Mouse (Mus musculus) limb, embryonic 15.5 days (tissue): ENCODE results near the gene Cdc34. TPM values are rescaled to one million over a fixed set of nuclear protein-coding genes. Genes with fewer than 3 reads are reported as not detected.

Source experiments
- ATAC-seq: fragments of 200-750 bp; cut with Nextera tagmentation; 2 replicates; pipeline ENCODE4 v1.8.0; 2017; ENCODE audit warnings: low read depth, moderate TSS enrichment; ENCODE audit not compliant: insufficient number of reproducible peaks, low FRiP score, low TSS enrichment
- H3K27ac ChIP-seq: fragments of 300-500 bp; sonication (generic); 2 replicates; pipeline ENCODE4 v1.5.1; 2015; ENCODE audit warnings: moderate library complexity, mild to moderate bottlenecking, inconsistent platforms
- H3K27me3 ChIP-seq: fragments of 300-500 bp; sonication (generic); 2 replicates; pipeline ENCODE4 v1.6.1; 2015; ENCODE audit warnings: inconsistent platforms
- H3K36me3 ChIP-seq: fragments of 300-500 bp; sonication (generic); 2 replicates; pipeline ENCODE4 v1.6.1; 2015; ENCODE audit warnings: inconsistent platforms
- H3K4me1 ChIP-seq: fragments of 300-500 bp; sonication (generic); 2 replicates; pipeline ENCODE4 v1.6.1; 2015; ENCODE audit warnings: inconsistent platforms
- H3K4me2 ChIP-seq: fragments of 300-500 bp; sonication (generic); 2 replicates; pipeline ENCODE4 v1.6.1; 2015; ENCODE audit warnings: mild to moderate bottlenecking, inconsistent platforms
- H3K4me3 ChIP-seq: fragments of 300-500 bp; sonication (generic); 2 replicates; pipeline ENCODE4 v1.5.1; 2015; ENCODE audit warnings: mild to moderate bottlenecking, inconsistent platforms
- H3K9ac ChIP-seq: fragments of 300-500 bp; sonication (generic); 2 replicates; pipeline ENCODE4 v1.6.1; 2015; ENCODE audit warnings: inconsistent platforms
- H3K9me3 ChIP-seq: fragments of 300-500 bp; sonication (generic); 2 replicates; pipeline ENCODE4 v1.6.1; 2016; ENCODE audit warnings: inconsistent platforms
- WGBS: fragments of 180-500 bp; shearing (Covaris S2); methylation state at CpG from one replicate; pipeline ENCODE4 v1.1.7; 2015; 5-methylcytosine and 5-hydroxymethylcytosine counted together
- polyA plus RNA-seq: library from polyadenylated mRNA; unstranded; fragments of >200 nt; fragmentation: Nextera tagmentation; extraction: Ambion mirVana; gene quantifications from 2 replicates; pipeline ENCODE4 v1.2.1, GENCODE M21; 2015

Gene Cdc34
- polyA plus RNA-seq, 1 experiment from 2014 or later, result 100 TPM

DNA sequence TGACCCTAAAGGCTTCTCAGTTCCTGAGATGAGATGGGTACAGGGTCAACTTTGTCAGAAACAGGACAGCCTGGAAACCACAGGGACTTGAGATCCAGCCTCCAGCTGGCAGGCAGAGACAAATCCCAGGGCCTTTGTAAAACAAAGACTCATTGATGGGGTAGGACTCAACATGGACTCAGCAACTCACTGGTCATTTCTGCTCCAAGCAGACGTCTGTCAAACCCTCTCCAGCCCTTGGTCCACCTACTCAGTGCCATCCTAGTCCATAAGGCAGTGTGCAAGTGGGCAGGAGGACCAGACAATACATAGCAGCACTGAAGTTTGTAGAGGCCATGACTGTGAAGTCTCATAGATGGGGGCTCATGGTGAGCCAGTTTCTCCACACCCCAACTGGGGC lies 31.2 kb downstream of the Cdc34 start:
- 28% methylated on average over 1 of the region's 1 CpGs for WGBS

DNA sequence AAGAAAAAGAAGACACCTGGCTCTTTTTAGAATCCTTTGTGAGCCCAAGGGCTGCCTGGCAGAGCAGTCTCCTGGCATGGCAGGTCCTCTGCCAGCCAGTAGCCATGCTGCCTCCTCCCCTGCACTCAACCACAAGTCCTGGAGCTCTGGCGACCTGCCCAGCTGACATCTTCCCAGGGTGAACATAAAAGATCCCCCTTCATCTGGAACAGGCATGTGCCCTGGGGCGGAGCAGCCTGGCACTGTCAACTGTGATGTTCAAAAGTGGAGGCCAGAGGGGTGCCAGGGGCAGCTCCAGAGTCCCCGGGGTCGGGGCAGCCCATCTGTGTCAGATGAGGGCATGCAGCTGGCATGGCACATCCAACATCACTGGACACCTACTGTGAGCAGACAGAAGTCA lies 33.0 kb downstream of the Cdc34 start:
- Histone ChIP-seq H3K9me3 (no peaks in the 10 kb centered on the region), H3K36me3 (peaks cover 22% of the 10 kb centered on the region), H3K27ac (no peak overlapping the region), H3K4me2 (no peak overlapping the region), H3K4me1 (peaks cover 18% of the 10 kb centered on the region), H3K27me3 (peaks cover 67% of the 10 kb centered on the region), H3K4me3 (no peak overlapping the region), H3K9ac (no peak overlapping the region)
- WGBS, result 60% methylated on average over 4 of the region's 4 CpGs
- ATAC-seq, result no peak

More for the DNA sequence above, 31.2 kb downstream of the Cdc34 start:
- Histone ChIP-seq H3K4me2 (no peak overlapping the region), H3K4me3 (no peak overlapping the region), H3K9me3 (no peaks in the 10 kb centered on the region), H3K9ac (no peak overlapping the region), H3K27me3 (peaks cover 50% of the 10 kb centered on the region), H3K36me3 (peaks cover 37% of the 10 kb centered on the region), H3K27ac (no peak overlapping the region), H3K4me1 (peaks cover 22% of the 10 kb centered on the region)
- ATAC-seq, result no peak

DNA sequence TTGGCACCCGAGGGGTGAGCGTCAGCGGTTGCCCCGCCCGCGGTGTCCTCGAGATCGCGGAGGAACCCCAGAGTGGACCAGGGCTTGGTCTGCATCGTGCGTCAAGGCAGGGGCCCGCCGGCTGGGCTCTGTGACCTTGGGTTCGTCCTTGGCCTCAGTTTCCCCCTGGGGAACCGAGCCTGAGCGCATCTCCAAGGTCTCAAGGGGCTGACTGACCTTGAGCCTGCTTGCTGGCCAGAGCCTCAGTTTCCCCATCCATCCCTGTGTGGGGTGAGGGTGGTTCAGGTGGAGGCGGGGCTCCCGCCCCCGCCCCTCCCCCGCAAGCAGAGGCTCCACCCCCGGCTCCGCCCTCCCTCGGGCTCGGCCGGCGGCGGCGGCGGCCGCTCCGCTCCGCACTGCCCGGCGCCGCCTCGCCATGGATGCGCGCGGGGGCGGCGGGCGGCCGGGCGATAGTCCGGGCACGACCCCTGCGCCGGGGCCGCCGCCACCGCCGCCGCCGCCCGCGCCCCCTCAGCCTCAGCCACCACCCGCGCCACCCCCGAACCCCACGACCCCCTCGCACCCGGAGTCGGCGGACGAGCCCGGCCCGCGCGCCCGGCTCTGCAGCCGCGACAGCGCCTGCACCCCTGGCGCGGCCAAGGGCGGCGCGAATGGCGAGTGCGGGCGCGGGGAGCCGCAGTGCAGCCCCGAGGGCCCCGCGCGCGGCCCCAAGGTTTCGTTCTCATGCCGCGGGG lies 34.4 kb downstream of the Cdc34 start, which contains the start of gene Hcn2:
Gene Hcn2, plus strand, starts transcription at position 381 of the 734 bp plus-strand sequence.
- WGBS, result 3% methylated on average over 70 of the region's 91 CpGs

DNA sequence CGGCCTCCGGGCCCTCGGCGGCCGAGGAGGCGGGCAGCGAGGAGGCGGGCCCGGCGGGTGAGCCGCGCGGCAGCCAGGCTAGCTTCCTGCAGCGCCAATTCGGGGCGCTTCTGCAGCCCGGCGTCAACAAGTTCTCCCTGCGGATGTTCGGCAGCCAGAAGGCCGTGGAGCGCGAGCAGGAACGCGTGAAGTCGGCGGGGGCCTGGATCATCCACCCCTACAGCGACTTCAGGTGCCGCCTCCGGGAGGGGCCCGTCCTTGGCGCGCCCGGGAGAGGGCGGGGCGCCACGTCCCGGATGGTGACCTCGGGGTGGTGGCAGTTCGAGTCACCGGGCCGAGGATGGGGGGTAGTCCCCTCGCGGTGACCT lies 35.0 kb downstream of the Cdc34 start:
- H3K4me2 ChIP-seq, result peak overlapping the region; percentile 97
- 1% methylated on average over 37 of the region's 44 CpGs for WGBS
- ATAC-seq, result no peak
- H3K27ac ChIP-seq, result no peak overlapping the region
- no peak overlapping the region for H3K9ac ChIP-seq
- H3K4me1 ChIP-seq, result peaks cover 18% of the 10 kb centered on the region
- H3K36me3 ChIP-seq, result peaks cover 2% of the 10 kb centered on the region
- peaks cover 72% of the 10 kb centered on the region for H3K27me3 ChIP-seq
- H3K9me3 ChIP-seq, result no peaks in the 10 kb centered on the region
- peak overlapping the region; percentile 54 for H3K4me3 ChIP-seq

More for the DNA sequence above, 34.4 kb downstream of the Cdc34 start, which contains the start of gene Hcn2:
- peaks cover 18% of the 10 kb centered on the region for H3K4me1 ChIP-seq
- peaks cover 70% of the 10 kb centered on the region for H3K27me3 ChIP-seq
- H3K36me3 ChIP-seq, result peaks cover 8% of the 10 kb centered on the region
- peak within 1 kb of the TSS; percentile 97 for H3K4me2 ChIP-seq
- no peak within 1 kb of the TSS for H3K9ac ChIP-seq
- no peak within 1 kb of the TSS for H3K27ac ChIP-seq
- H3K9me3 ChIP-seq, result no peaks in the 10 kb centered on the region
- H3K4me3 ChIP-seq, result peak within 1 kb of the TSS; percentile 54
- ATAC-seq, result no peak

DNA sequence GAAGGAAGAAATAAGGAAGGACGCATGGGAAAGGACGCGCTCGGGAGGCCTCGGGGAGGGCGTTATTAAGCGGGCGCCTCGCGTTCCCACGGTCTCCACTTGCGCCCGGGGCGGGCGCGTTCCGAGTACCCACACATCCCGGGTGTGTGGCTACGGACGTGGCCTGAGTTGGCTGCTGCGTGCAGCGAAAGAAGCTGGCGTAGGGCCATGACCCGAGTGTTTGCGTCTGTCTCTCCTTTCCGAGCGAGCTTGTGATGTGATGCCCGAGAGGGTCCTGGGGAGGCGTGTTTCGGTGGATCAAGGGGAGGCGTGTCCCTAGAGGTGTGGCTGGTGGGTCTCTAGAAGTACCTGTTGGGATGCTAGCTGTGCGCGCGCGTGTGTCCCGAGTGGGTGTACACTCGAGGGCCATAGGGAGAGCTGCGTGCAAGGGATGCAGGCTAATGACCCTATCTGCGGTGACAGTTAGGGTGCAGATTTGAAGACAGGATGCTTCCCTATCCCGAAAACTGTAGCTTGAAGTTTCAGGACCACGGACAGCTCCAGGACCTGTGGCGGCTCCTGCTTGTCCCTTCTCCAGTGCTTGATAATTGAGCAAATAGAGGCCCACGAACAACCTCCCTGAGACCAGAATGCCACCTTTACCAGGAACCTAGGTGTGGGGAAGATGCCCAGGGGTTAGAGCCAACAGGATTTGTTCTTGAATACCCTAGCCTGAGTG lies 35.8 kb downstream of the Cdc34 start:
- no peaks in the 10 kb centered on the region for H3K9me3 ChIP-seq
- no peak for ATAC-seq

DNA sequence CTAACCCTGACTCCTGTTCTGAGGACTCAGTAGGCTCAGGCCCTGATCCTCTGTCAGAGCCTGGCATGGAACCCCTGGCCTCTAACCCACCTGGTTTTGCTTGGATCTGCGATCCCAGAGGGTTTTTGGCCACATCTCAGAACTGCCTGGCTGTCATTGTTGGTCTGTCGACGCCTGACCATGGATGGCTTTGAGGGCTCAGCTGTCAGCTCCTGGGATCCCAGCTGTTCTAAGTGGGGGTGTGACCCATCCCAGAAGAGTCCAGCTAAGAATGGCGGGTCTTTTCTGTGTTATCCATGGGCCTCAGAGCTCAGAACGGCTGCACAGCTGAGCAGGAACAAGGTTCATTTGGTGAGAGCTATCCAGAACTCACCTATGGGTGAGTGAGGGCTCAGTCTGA lies 39.1 kb downstream of the Cdc34 start:
- Histone ChIP-seq H3K4me3 (no peak overlapping the region), H3K36me3 (no peaks in the 10 kb centered on the region), H3K4me2 (no peak overlapping the region), H3K4me1 (peaks cover 18% of the 10 kb centered on the region), H3K9ac (no peak overlapping the region), H3K27ac (no peak overlapping the region), H3K27me3 (peaks cover 45% of the 10 kb centered on the region), H3K9me3 (no peaks in the 10 kb centered on the region)
- ATAC-seq, result no peak
- 69% methylated on average over 5 of the region's 5 CpGs for WGBS

More for the DNA sequence above, 35.8 kb downstream of the Cdc34 start:
- 5% methylated on average over 43 of the region's 43 CpGs for WGBS
- Histone ChIP-seq H3K36me3 (no peaks in the 10 kb centered on the region), H3K4me2 (peak overlapping the region; percentile 97), H3K4me1 (peaks cover 18% of the 10 kb centered on the region), H3K4me3 (peak overlapping the region; percentile 54), H3K9ac (no peak overlapping the region), H3K27ac (no peak overlapping the region), H3K27me3 (peaks cover 74% of the 10 kb centered on the region)

DNA sequence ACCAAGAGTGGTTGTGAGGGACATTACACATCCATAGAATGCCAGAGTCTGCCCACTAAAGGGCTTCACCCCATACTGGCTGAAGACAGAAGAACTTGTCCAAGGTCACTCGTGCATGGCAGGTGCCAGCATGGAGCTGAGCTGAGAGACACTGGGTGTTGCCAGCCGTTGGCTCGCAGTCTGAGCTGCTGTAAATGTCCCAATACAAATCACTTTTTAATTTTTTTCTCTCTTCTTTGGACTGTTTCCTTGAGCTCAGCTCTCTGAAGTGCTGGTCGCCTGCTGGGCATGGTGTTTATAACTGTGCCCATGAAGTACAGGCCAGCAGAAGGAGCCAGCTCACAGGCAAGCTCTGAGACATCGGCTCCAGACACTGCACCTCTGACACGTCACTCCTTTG lies 41.1 kb downstream of the Cdc34 start:
- Histone ChIP-seq H3K4me2 (no peak overlapping the region), H3K4me3 (no peak overlapping the region), H3K36me3 (no peaks in the 10 kb centered on the region), H3K9me3 (no peaks in the 10 kb centered on the region), H3K4me1 (no peaks in the 10 kb centered on the region), H3K9ac (no peak overlapping the region), H3K27ac (no peak overlapping the region), H3K27me3 (peaks cover 25% of the 10 kb centered on the region)
- ATAC-seq, result no peak
- 70% methylated on average over 6 of the region's 6 CpGs for whole genome bisulfite sequencing

DNA sequence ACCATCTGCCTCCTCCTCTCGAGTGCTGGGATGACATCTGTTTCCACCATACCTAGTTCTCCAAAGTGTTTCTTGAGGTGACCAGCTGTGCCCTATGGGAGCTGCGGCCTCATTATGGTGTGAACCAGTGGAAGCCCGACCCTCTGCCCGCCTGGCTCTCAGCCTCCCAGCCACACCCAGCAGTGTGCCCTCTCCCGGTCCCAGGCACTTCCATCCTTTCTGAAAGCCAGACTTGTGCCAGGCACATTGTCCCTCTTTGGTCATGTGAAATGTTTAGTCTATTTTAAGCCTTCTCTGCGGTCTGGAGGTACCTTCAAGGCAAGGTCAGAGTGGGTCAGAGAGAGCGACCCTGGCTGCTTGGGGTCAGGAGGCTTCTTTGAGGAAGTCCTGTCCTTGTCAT lies 41.7 kb downstream of the Cdc34 start:
- no peak for ATAC-seq
- no peaks in the 10 kb centered on the region for H3K9me3 ChIP-seq
- no peak overlapping the region for H3K27ac ChIP-seq
- peaks cover 19% of the 10 kb centered on the region for H3K27me3 ChIP-seq
- no peak overlapping the region for H3K4me3 ChIP-seq
- no peak overlapping the region for H3K9ac ChIP-seq
- no peaks in the 10 kb centered on the region for H3K36me3 ChIP-seq
- H3K4me1 ChIP-seq, result no peaks in the 10 kb centered on the region
- WGBS, result 74% methylated on average over 7 of the region's 7 CpGs
- no peak overlapping the region for H3K4me2 ChIP-seq

DNA sequence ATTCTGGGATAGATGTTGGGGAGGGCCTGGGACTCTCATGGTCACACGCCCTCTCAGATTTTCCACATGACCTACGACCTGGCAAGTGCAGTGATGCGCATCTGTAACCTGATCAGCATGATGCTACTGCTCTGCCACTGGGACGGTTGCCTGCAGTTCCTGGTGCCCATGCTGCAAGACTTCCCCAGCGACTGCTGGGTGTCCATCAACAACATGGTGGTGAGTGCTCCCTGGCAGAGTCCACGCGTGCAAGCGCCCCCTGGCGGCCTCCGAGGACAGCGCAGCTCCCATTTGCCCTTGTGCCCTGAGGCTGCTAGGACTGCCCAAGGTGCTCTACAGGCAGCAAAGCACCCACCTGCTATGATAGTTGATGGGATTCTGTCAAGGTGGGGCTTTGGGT lies 44.1 kb downstream of the Cdc34 start:
- 0 out of 2 replicates have a peak, but pooled peaks cover 3% of the 10 kb centered on the region for H3K4me1 ChIP-seq
- ATAC-seq, result no peak
- no peaks in the 10 kb centered on the region for H3K36me3 ChIP-seq
- no peak overlapping the region for H3K4me3 ChIP-seq
- peaks cover 4% of the 10 kb centered on the region; the same call in 1 of the 2 replicates for H3K27me3 ChIP-seq
- WGBS, result 39% methylated on average over 11 of the region's 11 CpGs
- H3K4me2 ChIP-seq, result no peak overlapping the region
- no peak overlapping the region for H3K27ac ChIP-seq
- H3K9ac ChIP-seq, result no peak overlapping the region
- no peaks in the 10 kb centered on the region for H3K9me3 ChIP-seq

DNA sequence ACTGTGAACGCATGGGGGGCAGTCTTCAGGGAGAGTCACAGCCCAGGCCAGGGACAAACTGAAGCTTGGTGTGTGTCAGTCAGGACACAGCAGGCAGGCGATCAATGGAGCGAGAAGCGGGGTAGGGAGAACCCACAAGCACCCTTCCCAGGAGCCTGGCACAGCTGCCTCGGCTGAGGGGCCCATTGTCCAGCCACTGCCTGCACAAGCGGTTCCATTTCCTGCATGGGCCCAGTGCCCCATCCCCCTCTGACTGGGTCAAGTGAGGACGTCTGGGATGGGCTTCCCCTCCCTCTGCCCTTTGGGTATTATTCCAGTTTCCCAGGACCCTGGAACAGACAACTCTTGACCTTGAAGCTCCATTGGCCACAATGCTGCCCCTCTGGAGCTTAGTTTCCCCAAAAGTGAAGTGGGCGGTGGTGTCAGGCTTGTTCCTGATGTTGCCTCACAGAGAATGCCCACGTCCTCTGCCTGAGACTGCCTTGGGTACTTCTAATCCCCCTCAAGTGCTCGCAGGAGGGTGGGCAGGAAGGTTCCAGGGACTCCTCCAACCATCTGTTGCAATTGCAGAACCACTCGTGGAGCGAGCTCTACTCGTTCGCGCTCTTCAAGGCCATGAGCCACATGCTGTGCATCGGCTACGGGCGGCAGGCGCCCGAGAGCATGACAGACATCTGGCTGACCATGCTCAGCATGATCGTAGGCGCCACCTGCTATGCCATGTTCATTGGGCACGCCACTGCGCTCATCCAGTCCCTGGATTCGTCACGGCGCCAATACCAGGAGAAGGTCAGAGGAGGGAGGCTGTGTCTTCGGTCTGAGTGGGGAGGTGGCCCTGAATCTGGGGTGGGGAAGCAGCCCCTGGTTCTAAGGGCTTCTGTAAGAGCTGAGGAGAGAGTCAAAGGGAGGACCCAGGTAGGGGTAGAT lies 46.6 kb downstream of the Cdc34 start:
- WGBS, result 74% methylated on average over 28 of the region's 28 CpGs
- Histone ChIP-seq H3K27me3 (no peaks in the 10 kb centered on the region), H3K4me2 (no peak overlapping the region), H3K36me3 (peaks cover 10% of the 10 kb centered on the region; the same call in 1 of the 2 replicates), H3K4me1 (0 out of 2 replicates have a peak, but pooled peaks cover 3% of the 10 kb centered on the region), H3K9me3 (no peaks in the 10 kb centered on the region), H3K4me3 (no peak overlapping the region), H3K27ac (no peak overlapping the region), H3K9ac (no peak overlapping the region)
- ATAC-seq, result no peak

DNA sequence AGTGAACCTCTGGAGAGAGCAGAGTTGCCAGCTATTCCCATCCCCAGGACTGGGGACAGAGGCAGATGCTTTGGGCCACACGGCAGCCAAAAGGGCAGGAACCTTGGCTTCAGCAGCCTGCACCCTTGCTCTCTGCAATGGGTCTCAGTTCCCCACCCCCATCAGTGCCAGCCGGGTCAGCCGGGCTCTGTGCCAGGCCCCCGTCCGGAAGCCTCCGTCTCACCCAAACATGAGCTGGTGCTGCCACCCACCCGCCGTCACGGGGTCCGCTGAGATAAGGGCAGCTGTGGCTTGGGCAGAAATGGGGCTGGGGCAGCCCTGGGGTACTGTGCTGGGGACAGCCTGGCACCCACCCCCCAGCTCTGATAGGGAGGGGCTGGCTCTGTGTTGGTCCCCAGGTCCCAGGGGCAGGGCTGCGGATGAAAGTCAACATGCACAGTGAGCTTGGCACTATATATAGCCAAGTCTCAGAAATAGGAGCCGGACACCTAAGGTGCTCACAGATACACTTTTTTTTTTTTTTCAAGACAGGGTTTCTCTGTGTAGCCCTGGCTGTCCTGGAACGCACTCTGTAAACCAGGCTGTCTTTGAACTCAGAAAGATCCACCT lies 47.5 kb downstream of the Cdc34 start:
- H3K9ac ChIP-seq, result no peak overlapping the region
- no peak for ATAC-seq
- H3K4me3 ChIP-seq, result no peak overlapping the region
- H3K36me3 ChIP-seq, result peaks cover 19% of the 10 kb centered on the region
- 0 out of 2 replicates have a peak, but pooled peaks cover 3% of the 10 kb centered on the region for H3K4me1 ChIP-seq
- H3K27ac ChIP-seq, result no peak overlapping the region
- 84% methylated on average over 13 of the region's 13 CpGs for WGBS
- H3K27me3 ChIP-seq, result no peaks in the 10 kb centered on the region
- H3K4me2 ChIP-seq, result no peak overlapping the region
- no peaks in the 10 kb centered on the region for H3K9me3 ChIP-seq
